Mouse (Mus musculus) stomach, postnatal 0 days (tissue): Measurements from ENCODE around the gene Trp53bp1.

Source experiments
- CTCF ChIP-seq: IDR thresholded peaks from 2 replicates; pipeline ENCODE4 v1.5.1; 2016; ENCODE audit warnings: antibody characterized with exemption, low read depth, mild to moderate bottlenecking, moderate library complexity
- EP300 ChIP-seq: optimal IDR thresholded peaks from 2 replicates; pipeline ENCODE3; 2016; ENCODE audit warnings: antibody characterized with exemption

DNA sequence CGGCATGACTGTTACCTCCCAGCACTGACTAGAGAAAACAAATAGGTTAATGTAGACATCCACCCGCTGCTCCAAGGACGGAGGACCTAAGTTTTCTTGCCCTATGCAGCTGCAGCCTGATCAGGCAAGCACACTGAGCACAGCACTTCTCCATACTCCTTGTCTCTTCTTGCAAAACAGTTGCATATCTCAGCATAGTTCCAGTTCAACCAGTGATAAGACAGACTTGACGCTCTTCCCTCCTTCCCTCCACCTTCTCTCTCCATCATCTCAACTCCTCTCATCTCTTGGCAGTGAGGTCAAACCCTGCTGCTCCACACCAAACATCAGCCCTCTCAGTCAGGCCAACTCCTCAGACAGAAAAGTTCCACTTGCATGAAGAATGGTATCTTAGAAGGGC lies 43.1 kb downstream of the Trp53bp1 start:
- TF ChIP-seq CTCF (no peak), EP300 (no peak)
